Mouse (Mus musculus) splenic B cell, adult 2 months (primary cell): ENCODE data around the gene Srp9.

ENCODE experiments used
- DNase-seq: peaks from one replicate; pipeline ENCODE4 v3.0.0-alpha.2; 2011; ENCODE audit warnings: low read depth, low spot score
- H3K27me3 ChIP-seq: 2 replicates; pipeline ENCODE4 v1.6.1; 2012; ENCODE audit warnings: mild to moderate bottlenecking, low read length, moderate library complexity, mixed read lengths; ENCODE audit not compliant: control insufficient read depth, poor library complexity, insufficient read depth, severe bottlenecking
- H3K36me3 ChIP-seq: 2 replicates; pipeline ENCODE4 v1.6.1; 2012; ENCODE audit warnings: mild to moderate bottlenecking, low read length, moderate library complexity, mixed read lengths; ENCODE audit not compliant: control insufficient read depth, poor library complexity, insufficient read depth, severe bottlenecking

The Srp9 gene

DNA sequence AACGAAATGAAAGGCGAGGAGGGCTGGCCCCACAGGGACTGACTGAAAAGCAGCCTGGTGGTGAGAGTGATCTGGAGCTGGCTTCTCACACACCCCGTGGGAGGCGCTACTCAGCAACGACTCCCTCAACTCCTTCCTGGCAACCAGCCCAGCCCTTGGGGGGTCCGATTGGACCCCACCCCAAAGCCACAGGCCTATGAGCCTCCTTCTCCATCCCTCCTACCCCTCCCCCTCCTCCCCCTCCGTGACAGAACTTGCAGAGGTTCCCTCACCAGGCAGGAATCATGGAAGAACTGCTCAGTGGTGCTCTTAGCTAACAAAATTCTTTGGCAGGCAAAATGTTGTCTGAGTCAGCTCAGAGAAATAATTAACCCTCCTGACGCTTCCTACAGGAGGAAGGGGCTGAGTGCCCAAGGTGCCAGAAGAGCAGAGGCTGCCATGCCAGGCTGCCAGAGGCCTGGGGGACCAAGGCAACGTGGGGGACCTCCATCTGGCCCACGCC, 29.2 kb upstream of the Srp9 start:
- DNase-seq, result no peak
- no peaks in the 10 kb centered on the region for H3K36me3 ChIP-seq
- H3K27me3 ChIP-seq, result no peaks in the 10 kb centered on the region

- DNase-seq, result no peak
- Histone ChIP-seq H3K27me3 (no peaks in the 10 kb centered on the region), H3K36me3 (no peaks in the 10 kb centered on the region)
These were observed 27.8 kb upstream of the Srp9 start for GRCm38 (mm10) chr1:182096707-182097106.

DNA sequence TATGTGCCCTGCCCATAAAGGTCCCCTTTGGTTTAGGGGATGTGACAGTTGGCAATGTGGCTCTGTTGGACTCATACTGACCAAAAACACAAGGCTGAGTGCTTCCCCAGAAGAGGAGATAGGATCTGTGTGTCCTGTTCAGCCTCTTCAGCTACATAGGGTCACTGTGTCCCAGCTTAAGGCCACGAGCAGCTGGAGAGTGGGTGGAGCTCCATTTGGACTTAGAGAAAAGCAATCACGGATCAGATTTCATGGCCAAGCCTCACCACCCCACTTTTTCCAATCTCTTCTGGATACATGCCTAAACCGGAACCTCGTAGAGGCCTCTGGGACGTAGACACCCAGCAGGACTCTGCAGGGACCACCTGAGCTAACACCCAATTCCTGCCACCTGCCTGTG, 25.5 kb upstream of the Srp9 start:
- Histone ChIP-seq H3K36me3 (no peaks in the 10 kb centered on the region), H3K27me3 (no peaks in the 10 kb centered on the region)
- no peak for DNase-seq

- Histone ChIP-seq H3K27me3 (no peaks in the 10 kb centered on the region), H3K36me3 (no peaks in the 10 kb centered on the region)
- no peak for DNase-seq
These were observed 24.1 kb upstream of the Srp9 start for GRCm38 (mm10) chr1:182100403-182100802.

DNA sequence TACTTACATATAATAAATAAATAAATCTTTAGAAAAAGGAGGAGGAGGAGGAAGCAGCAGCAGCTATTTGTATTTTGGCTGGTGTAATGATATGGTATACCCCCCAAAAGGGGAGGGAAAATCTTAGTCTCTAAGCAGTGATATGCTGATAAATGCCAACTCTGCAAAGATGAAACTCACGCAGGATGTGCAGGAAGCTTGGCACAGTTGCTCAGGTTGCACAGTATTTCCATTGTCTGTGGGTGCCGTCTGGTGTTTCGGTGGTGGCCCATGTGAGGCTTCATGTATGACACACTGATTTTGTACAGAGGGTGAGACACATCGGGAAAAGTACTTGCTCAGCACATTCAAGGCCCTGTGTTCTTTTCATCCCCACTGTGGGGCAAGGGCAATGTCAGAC, 23.1 kb upstream of the Srp9 start:
- Histone ChIP-seq H3K36me3 (no peaks in the 10 kb centered on the region), H3K27me3 (no peaks in the 10 kb centered on the region)
- no peak for DNase-seq

- no peaks in the 10 kb centered on the region for H3K27me3 ChIP-seq
These were observed 21.8 kb upstream of the Srp9 start for GRCm38 (mm10) chr1:182102706-182103105.

GRCm38 (mm10) chr1:182103436-182103835, 21.1 kb upstream of the Srp9 start:
- Histone ChIP-seq H3K36me3 (no peaks in the 10 kb centered on the region), H3K27me3 (no peaks in the 10 kb centered on the region)
- DNase-seq, result no peak

More at GRCm38 (mm10) chr1:182102706-182103105, 21.8 kb upstream of the Srp9 start:
- no peaks in the 10 kb centered on the region for H3K36me3 ChIP-seq
- no peak for DNase-seq

DNA sequence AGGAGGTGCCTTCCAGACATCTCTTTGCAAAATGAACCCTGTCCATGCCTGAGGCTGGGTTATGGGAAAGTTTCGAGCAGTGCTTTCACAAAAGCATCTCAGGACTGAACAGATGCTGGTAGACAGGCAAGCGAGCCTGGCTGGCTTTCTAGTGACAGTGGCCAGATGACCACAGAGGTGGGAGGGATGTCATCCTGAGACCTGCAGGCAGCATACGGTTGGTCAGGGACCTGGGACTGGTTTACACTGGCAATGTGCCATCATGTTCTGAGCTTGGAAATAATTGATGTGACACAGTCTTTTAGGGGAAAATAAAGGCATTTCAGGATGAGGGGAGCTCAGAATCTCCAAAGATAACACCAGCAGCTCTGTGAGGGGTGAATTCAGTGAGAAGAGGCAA, 19.5 kb upstream of the Srp9 start:
- Histone ChIP-seq H3K36me3 (no peaks in the 10 kb centered on the region), H3K27me3 (no peaks in the 10 kb centered on the region)
- DNase-seq, result no peak

- no peaks in the 10 kb centered on the region for H3K36me3 ChIP-seq
- no peak for DNase-seq
These were observed 17.3 kb upstream of the Srp9 start for GRCm38 (mm10) chr1:182107251-182107650.

GRCm38 (mm10) chr1:182108397-182109099, 16.0 kb upstream of the Srp9 start:
- Histone ChIP-seq H3K27me3 (no peaks in the 10 kb centered on the region), H3K36me3 (no peaks in the 10 kb centered on the region)
- DNase-seq, result no peak

More at GRCm38 (mm10) chr1:182107251-182107650, 17.3 kb upstream of the Srp9 start:
- H3K27me3 ChIP-seq, result no peaks in the 10 kb centered on the region

- Histone ChIP-seq H3K36me3 (no peaks in the 10 kb centered on the region), H3K27me3 (no peaks in the 10 kb centered on the region)
- DNase-seq, result no peak
These were observed 14.4 kb upstream of the Srp9 start for GRCm38 (mm10) chr1:182110185-182110584.

GRCm38 (mm10) chr1:182110708-182111385, 13.7 kb upstream of the Srp9 start:
- no peaks in the 10 kb centered on the region for H3K36me3 ChIP-seq
- H3K27me3 ChIP-seq, result no peaks in the 10 kb centered on the region
- no peak for DNase-seq

DNA sequence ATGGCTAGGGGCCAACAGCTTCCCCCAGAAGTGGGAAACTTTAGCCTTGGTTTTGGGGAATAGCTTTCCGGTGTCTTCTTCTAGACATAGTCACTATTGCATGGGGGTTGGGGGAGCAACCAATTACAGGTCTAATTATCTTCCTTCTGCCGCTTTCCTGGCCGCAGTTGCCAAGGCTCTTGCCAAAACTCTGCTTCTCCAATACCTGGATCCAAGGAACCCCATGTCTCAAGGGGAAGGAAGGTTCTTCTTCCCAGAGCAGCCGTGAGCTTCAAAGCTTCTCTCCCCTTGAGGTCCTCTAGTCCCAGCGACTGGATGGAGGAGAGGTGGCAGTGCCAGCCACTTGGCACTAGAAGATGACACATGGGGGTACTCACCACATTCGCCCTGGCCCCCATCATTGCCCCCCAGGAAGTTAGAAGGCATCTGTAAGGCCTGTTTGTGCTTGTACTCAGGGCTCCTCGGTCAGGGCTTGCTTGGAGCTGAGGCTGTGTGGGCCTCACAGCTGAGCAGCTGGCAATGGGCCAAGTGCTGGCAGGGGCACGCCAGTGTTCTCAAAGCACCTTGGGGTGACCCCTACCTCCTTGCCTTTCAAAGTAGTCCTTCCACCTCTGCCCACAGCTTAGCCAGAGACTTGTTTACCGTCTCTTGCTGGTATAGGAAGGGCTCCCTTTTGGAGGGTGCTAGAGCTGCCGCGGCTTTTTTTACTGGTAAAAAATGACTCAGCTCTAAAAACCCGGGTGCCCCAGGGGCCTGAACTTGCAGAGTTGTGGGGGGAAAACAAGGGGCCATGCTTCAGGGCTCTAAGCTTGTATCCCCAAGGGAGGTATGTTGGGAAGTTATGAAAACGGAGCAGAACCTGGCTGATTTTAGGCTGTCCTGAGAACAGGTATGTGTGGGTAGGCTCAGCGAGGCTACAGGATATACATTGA, 12.9 kb upstream of the Srp9 start:
- no peak for DNase-seq
- Histone ChIP-seq H3K36me3 (no peaks in the 10 kb centered on the region), H3K27me3 (no peaks in the 10 kb centered on the region)

GRCm38 (mm10) chr1:182112385-182112784, 12.2 kb upstream of the Srp9 start:
- DNase-seq, result no peak
- H3K27me3 ChIP-seq, result no peaks in the 10 kb centered on the region
- H3K36me3 ChIP-seq, result no peaks in the 10 kb centered on the region

GRCm38 (mm10) chr1:182113131-182113530, 11.4 kb upstream of the Srp9 start:
- DNase-seq, result no peak
- no peaks in the 10 kb centered on the region for H3K36me3 ChIP-seq
- no peaks in the 10 kb centered on the region for H3K27me3 ChIP-seq
